Mouse (Mus musculus) hindbrain, embryonic 11.5 days (tissue): ENCODE results near the gene Dph3. TPM values are rescaled to one million over a fixed set of nuclear protein-coding genes. Genes with fewer than 3 reads are reported as not detected.
"Not testable (repeated sequence)": the region's sequence is repeated elsewhere in the genome, so short reads cannot be mapped to it uniquely, and the experiment has no call there.

Experiments used
- ATAC-seq: fragments of 200-750 bp; cut with Nextera tagmentation; 2 replicates; pipeline ENCODE4 v1.8.0; 2017; ENCODE audit warnings: mild to moderate bottlenecking, moderate TSS enrichment, moderate library complexity; ENCODE audit not compliant: low FRiP score
- DNase-seq: peaks from one replicate; pipeline ENCODE4 v3.0.0-alpha.2; 2015; ENCODE audit warnings: low spot score
- H3K27ac ChIP-seq: fragments of 300-500 bp; sonication (generic); 2 replicates; pipeline ENCODE4 v1.5.1; 2014; ENCODE audit warnings: mild to moderate bottlenecking, low read depth, low read length
- H3K27me3 ChIP-seq: fragments of 300-500 bp; sonication (generic); 2 replicates; pipeline ENCODE4 v1.6.1; 2014; ENCODE audit warnings: mild to moderate bottlenecking, low read length, moderate library complexity, mixed read lengths; ENCODE audit not compliant: control insufficient read depth, insufficient read depth
- H3K36me3 ChIP-seq: fragments of 300-500 bp; sonication (generic); 2 replicates; pipeline ENCODE4 v1.6.1; 2014; ENCODE audit warnings: mild to moderate bottlenecking, low read length, moderate library complexity, mixed read lengths; ENCODE audit not compliant: control insufficient read depth, insufficient read depth
- H3K4me1 ChIP-seq: fragments of 300-500 bp; sonication (generic); replicated peaks from 2 replicates; pipeline ENCODE4 v1.6.1; 2014; ENCODE audit warnings: low read length, mixed read lengths; ENCODE audit not compliant: control insufficient read depth, insufficient read depth
- H3K4me2 ChIP-seq: fragments of 300-500 bp; sonication (generic); replicated peaks from 2 replicates; pipeline ENCODE4 v1.6.1; 2014; ENCODE audit warnings: mild to moderate bottlenecking, low read depth, low read length
- H3K4me3 ChIP-seq: fragments of 300-500 bp; sonication (generic); 2 replicates; pipeline ENCODE4 v1.5.1; 2014; ENCODE audit warnings: low read depth, low read length
- H3K9ac ChIP-seq: fragments of 300-500 bp; sonication (generic); 2 replicates; pipeline ENCODE4 v1.6.1; 2014; ENCODE audit warnings: low read depth, low read length
- H3K9me3 ChIP-seq: fragments of 300-500 bp; sonication (generic); 2 replicates; pipeline ENCODE4 v1.6.1; 2016; ENCODE audit warnings: low read length; ENCODE audit not compliant: control insufficient read depth
- WGBS: fragments of 180-500 bp; shearing (Covaris S2); extraction: QIAGEN DNeasy Blood & Tissue Kit; methylation state at CpG from one replicate; pipeline ENCODE4 v1.1.7; 2014; 5-methylcytosine and 5-hydroxymethylcytosine counted together
- polyA plus RNA-seq: library from polyadenylated mRNA; unstranded; fragments of >200 nt; fragmentation: Nextera tagmentation; extraction: Ambion mirVana; gene quantifications from 2 replicates; pipeline ENCODE4 v1.2.1, GENCODE M21; 2014

The Dph3 gene
- polyA plus RNA-seq: 83.3 and 84.3 TPM in 2 replicates

- Histone ChIP-seq H3K4me1 (peaks cover 4% of the 10 kb centered on the region; the same call in 1 of the 2 replicates), H3K4me2 (peak within 1 kb of the TSS; percentile 47), H3K9me3 (no peaks in the 10 kb centered on the region), H3K9ac (peak within 1 kb of the TSS; percentile 60), H3K27me3 (no peaks in the 10 kb centered on the region), H3K4me3 (peak within 1 kb of the TSS; percentile 48), H3K27ac (peak within 1 kb of the TSS; percentile 48), H3K36me3 (peaks cover 8% of the 10 kb centered on the region)
- WGBS: under 1% methylated on average over 43 of the region's 43 CpGs
- ATAC-seq: peak; percentile 98
- peak; percentile 99 for DNase-seq
Measured at GRCm38 (mm10) chr14:32085486-32086201, at the start of gene Dph3. Gene Dph3 (minus strand): TSS chr14:32085729.

GRCm38 (mm10) chr14:32134293-32134692, 48.8 kb upstream of the Dph3 start:
- no peak overlapping the region for H3K4me3 ChIP-seq
- H3K27ac ChIP-seq: no peak overlapping the region
- H3K4me2 ChIP-seq: no peak overlapping the region
- no peaks in the 10 kb centered on the region for H3K9me3 ChIP-seq
- 90% methylated on average over 2 of the region's 2 CpGs for WGBS
- H3K4me1 ChIP-seq: no peaks in the 10 kb centered on the region
- H3K9ac ChIP-seq: no peak overlapping the region
- no peaks in the 10 kb centered on the region for H3K36me3 ChIP-seq
- no peaks in the 10 kb centered on the region for H3K27me3 ChIP-seq
- no peak for ATAC-seq
- no peak for DNase-seq

- no peaks in the 10 kb centered on the region for H3K9me3 ChIP-seq
- no peaks in the 10 kb centered on the region for H3K4me1 ChIP-seq
- no peaks in the 10 kb centered on the region for H3K36me3 ChIP-seq
- no peak for DNase-seq
- H3K4me3 ChIP-seq: no peak overlapping the region
- no peak for ATAC-seq
- H3K9ac ChIP-seq: no peak overlapping the region
- 89% methylated on average over 4 of the region's 4 CpGs for WGBS
- no peak overlapping the region for H3K27ac ChIP-seq
- H3K4me2 ChIP-seq: no peak overlapping the region
- no peaks in the 10 kb centered on the region for H3K27me3 ChIP-seq
Measured at GRCm38 (mm10) chr14:32131836-32132235, 46.3 kb upstream of the Dph3 start.

- H3K36me3 ChIP-seq: no peaks in the 10 kb centered on the region
- 83% methylated on average over 5 of the region's 5 CpGs for WGBS
- ATAC-seq (no peak), DNase-seq (no peak)
- no peak overlapping the region for H3K4me3 ChIP-seq
- H3K9ac ChIP-seq: no peak overlapping the region
- H3K9me3 ChIP-seq: no peaks in the 10 kb centered on the region
- H3K4me2 ChIP-seq: no peak overlapping the region
- no peaks in the 10 kb centered on the region for H3K27me3 ChIP-seq
- H3K27ac ChIP-seq: no peak overlapping the region
- no peaks in the 10 kb centered on the region for H3K4me1 ChIP-seq
Measured at GRCm38 (mm10) chr14:32128409-32128808, 42.9 kb upstream of the Dph3 start.

- H3K36me3 ChIP-seq, H3K4me1 ChIP-seq, H3K4me3 ChIP-seq, H3K27me3 ChIP-seq, DNase-seq, H3K9me3 ChIP-seq, H3K27ac ChIP-seq, H3K9ac ChIP-seq, H3K4me2 ChIP-seq, ATAC-seq: not testable (repeated sequence)
- WGBS: 85% methylated on average over 5 of the region's 5 CpGs
Measured at GRCm38 (mm10) chr14:32125256-32125655, 39.7 kb upstream of the Dph3 start.

- Histone ChIP-seq H3K4me3 (no peak overlapping the region), H3K36me3 (no peaks in the 10 kb centered on the region), H3K27ac (no peak overlapping the region), H3K9me3 (no peaks in the 10 kb centered on the region), H3K4me2 (no peak overlapping the region), H3K4me1 (no peaks in the 10 kb centered on the region), H3K27me3 (no peaks in the 10 kb centered on the region), H3K9ac (no peak overlapping the region)
- WGBS: 68% methylated on average over 3 of the region's 3 CpGs
- DNase-seq (no peak), ATAC-seq (no peak)
Measured at GRCm38 (mm10) chr14:32124261-32124660, 38.7 kb upstream of the Dph3 start.

GRCm38 (mm10) chr14:32121920-32122315, 36.4 kb upstream of the Dph3 start:
- ATAC-seq: no peak
- H3K9ac ChIP-seq: no peak overlapping the region
- no peaks in the 10 kb centered on the region for H3K36me3 ChIP-seq
- no peak overlapping the region for H3K4me3 ChIP-seq
- DNase-seq: peak; percentile 19
- 58% methylated on average over 2 of the region's 2 CpGs for WGBS
- H3K9me3 ChIP-seq: no peaks in the 10 kb centered on the region
- H3K4me1 ChIP-seq: no peaks in the 10 kb centered on the region
- no peak overlapping the region for H3K27ac ChIP-seq
- no peak overlapping the region for H3K4me2 ChIP-seq
- H3K27me3 ChIP-seq: no peaks in the 10 kb centered on the region

DNA sequence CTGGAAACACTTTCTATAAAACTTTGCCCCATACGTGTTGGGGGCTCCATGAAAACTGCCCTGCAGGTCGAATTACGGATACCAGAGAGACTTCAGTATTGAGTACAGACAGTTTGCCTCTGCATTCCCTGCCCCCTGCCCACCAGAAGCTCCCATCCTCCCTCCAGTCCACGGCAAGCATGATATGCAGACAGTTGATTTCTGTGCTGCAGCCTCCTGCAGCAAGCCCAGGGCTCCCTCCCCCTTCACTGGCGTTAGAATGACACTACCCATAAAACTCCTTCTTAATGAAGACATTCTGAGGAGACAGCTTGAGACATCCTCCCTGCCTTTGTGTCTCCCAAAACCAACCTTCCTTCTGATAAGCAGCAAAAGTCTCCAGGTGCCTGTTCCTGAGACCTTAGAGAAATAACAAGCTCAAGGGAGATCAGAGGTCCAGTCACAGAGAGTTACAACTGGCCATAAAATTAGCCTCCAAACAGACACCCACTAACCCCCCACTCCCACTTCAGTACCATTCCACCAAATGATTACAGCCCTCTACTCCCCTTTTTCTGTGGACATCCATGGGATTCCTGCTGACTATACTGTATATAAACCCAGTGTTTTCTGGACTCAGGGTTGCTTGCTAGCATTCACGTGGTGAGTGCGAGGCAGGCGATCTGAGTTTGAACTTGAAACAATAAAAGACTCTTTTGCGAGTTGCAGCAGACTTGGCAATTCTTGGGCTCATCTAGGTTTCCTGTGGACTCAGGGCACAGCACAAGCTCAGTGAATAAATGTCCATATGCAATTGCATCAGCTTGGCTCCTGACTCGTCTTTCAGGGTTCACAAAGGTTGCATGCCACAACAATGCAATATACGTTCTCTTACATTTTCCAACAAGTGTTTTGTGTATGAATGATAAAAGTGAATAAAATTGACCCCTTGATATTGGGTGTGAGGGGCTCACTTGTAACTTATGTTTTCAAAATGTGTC, 35.7 kb upstream of the Dph3 start:
- H3K4me1 ChIP-seq: no peaks in the 10 kb centered on the region
- no peak overlapping the region for H3K9ac ChIP-seq
- H3K4me2 ChIP-seq: no peak overlapping the region
- H3K4me3 ChIP-seq: no peak overlapping the region
- H3K9me3 ChIP-seq: no peaks in the 10 kb centered on the region
- H3K36me3 ChIP-seq: no peaks in the 10 kb centered on the region
- H3K27ac ChIP-seq: no peak overlapping the region
- ATAC-seq (no peak), DNase-seq (no peak)
- 72% methylated on average over 11 of the region's 11 CpGs for WGBS
- H3K27me3 ChIP-seq: no peaks in the 10 kb centered on the region
